Mouse (Mus musculus): ENCODE results near the gene Olfr78.

Gene Olfr78

GRCm38 (mm10) chr7:102759266-102759665 is at the start of gene Olfr78, which contains the start of gene Olfr560:
Gene Olfr78, minus strand, starts transcription at chr7:102759471.
Gene Olfr560, minus strand, starts transcription at chr7:102759366.
- DNase-seq (ENCODE audit: low read depth), result no peak

DNA sequence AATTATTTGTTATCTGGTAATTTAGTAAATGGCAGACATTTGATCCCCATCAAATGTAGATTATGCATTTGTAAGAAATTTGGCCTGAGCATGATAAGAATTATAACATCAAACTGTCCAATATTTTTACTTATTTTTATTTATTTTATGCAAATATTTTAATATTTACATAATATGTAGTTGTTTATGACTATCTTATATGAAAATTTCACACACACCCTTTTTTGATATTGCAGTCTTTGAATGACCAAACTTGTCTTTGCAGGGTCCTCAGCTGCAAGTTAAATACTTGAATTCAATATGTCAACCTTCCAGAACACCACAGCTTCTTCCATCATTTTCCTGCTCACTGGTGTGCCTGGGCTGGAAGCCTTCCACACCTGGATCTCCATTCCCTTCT is 43.9 kb upstream of the Olfr78 start, which contains the start of gene Olfr564:
TSS of gene Olfr564 (plus strand) at position 301 of the 400 bp plus-strand sequence.
- no peak for DNase-seq (ENCODE audit: low read depth)

DNA sequence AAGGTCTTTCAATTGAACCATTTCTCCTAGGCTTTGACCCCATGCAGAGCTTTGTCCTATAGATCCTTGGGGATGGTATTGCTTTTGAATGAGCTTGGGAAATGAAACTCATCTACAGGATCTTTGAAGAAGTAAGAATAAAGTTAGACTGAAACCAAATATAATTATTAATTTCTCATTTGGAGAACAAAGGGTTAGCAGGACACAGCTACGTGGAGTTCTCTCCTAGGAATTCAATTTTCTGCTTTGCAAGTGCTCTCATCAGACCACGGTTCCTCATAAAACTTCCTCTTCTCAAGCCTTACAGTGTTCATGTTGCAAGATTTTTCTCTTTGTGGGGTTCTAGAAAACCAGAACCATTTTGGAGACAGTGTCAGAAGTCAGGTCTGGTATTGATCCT is 11.7 kb upstream of the Olfr78 start, which contains the start of gene Olfr561:
TSS of gene Olfr561 (plus strand) at position 301 of the 400 bp plus-strand sequence.
- no peak for DNase-seq (ENCODE audit: low read depth)

DNA sequence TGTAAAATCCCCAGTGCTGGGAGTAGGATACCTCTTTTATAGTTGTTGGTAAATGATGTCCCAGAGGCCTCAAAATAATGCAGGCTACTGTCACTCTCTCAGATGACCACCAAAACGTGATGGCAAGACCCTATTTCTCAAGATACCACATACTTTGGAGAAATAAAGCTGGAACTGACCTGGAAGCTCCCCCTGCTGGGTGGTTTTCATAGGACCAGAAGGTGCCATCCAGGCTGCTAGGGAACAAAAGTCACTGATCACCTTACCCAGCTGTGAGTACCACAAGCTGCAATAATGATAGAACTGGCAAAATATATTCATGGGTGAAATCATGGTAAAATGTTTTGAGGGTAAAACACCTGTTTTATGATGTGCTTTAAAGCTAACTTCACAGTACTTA is 7.2 kb downstream of the Olfr78 start:
- DNase-seq (ENCODE audit: low read depth), result peak; percentile 19

DNA sequence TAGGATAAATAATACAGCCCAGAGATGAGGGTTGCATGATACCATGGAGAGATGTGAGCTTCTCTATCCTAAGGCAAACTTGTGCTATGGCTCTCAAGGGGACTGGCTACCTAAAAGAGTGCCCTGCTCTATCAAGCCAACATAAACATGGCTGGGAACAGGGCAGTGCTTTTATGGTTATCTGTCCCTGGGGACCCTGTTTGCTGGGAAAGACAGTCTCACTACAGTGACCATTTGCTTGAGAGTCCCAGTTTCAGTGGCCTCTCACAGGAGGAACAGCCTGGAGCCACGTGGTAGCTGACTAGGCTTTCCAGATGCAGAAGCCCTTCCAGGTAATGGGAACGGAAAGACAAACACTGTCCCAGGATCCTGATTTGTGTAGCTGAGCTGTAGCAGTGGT is 21.6 kb downstream of the Olfr78 start:
- DNase-seq (ENCODE audit: low read depth), result no peak

- no peak for DNase-seq (ENCODE audit: low read depth)
Observed at GRCm38 (mm10) chr7:102733793-102734192, 25.5 kb downstream of the Olfr78 start.

DNA sequence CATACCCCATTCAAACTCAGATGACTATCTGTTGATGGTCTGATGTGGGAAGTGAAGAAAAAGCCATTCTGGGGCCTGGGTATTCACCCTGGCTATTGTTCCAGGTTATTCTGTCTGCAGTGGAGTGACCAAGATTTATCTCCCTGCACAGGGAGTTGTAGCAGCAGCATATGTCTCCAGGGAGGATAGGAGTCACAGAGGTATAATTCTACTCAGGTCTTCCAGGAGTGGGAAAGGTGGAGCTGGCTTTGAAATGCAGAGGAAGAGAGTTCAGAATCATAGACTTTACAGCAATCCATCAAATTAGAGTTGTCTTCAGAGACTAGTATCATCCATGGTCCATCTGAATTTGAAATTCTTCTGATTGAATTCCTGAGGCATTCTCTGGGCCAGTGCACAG is 31.9 kb downstream of the Olfr78 start, which contains the start of gene Olfr559:
TSS of gene Olfr559 (minus strand) at position 101 of the 400 bp plus-strand sequence.
- no peak for DNase-seq (ENCODE audit: low read depth)

GRCm38 (mm10) chr7:102718970-102719369 is 40.3 kb downstream of the Olfr78 start, which contains the start of gene Olfr33:
Gene Olfr33, minus strand, starts transcription at chr7:102719070.
- DNase-seq (ENCODE audit: low read depth), result no peak

GRCm38 (mm10) chr7:102701915-102702314 is 57.4 kb downstream of the Olfr78 start, which contains the start of gene Olfr558:
Gene Olfr558, plus strand, starts transcription at chr7:102702215.
- DNase-seq (ENCODE audit: low read depth), result no peak

DNA sequence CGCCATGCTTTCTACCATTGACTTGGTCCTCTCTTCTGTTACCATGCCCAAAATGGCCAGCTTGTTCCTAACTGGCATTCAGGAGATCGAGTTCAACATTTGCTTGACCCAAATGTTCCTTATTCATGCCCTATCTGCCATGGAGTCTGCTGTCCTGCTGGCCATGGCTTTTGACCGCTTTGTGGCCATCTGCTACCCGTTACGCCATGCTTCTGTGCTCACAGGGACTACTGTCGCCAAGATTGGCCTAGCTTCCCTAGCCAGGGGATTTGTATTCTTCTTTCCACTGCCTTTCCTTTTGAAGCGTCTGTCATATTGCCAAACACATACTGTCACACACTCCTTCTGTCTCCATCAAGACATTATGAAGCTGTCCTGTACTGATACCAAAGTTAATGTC is 60.8 kb downstream of the Olfr78 start:
- no peak for DNase-seq (ENCODE audit: low read depth)

DNA sequence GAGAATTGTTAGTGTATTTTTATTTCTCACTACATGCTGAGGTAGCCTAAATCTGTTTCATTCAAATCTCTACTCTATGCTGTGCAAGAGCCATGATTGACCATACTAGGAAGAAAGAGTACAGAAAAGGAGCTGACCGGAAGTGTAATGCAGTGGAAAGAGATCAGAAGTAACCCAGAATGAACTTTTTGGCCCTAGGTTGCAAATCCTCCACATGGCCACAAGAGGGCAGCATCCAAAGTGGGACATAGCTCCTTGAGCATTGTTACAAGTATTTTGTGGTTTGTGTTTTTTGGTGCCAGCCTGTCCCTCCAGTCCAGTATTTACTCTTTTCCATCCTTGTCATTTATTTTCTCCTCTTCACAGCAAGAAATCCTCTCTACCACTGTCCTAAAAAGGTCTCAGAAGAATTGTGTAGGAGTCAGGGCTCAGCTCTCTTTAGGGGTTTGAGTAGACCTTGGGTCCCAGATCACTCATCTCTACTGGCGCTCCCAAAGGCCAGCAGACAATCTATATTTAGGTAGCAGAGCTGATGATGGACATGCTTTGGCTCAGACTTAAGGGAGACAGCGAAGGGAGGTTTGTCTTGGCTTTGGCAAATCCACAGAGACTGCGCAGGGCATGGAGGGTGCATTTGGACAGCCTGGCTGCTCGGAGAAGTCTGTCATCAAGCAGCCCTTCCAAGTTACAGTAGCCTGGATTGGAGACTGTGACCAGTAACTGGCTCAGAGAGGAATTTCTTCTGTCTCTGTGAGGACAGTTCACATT is 63.7 kb downstream of the Olfr78 start, which contains the start of gene Olfr557:
TSS of gene Olfr557 (plus strand) at position 553 of the 768 bp plus-strand sequence.
- DNase-seq (ENCODE audit: low read depth), result peak; percentile 62

Data from NIH3T3 (cell line).